Mouse (Mus musculus) liver, embryonic 14.5 days (tissue): ENCODE data around the gene Scgb2a2. TPM values are rescaled to one million over a fixed set of nuclear protein-coding genes. Genes with fewer than 3 reads are reported as not detected.
"Not testable (repeated sequence)": the region's sequence is repeated elsewhere in the genome, so short reads cannot be mapped to it uniquely, and the experiment has no call there.

Source experiments
- ATAC-seq: fragments of 200-750 bp; cut with Nextera tagmentation; 2 replicates; pipeline ENCODE4 v1.8.0; 2017; ENCODE audit warnings: moderate number of reproducible peaks, mild to moderate bottlenecking, moderate library complexity; ENCODE audit not compliant: insufficient read depth
- DNase-seq, 3 experiments: peaks; one replicate each; pipeline ENCODE4 v3.0.0-alpha.2; 2012 to 2013; ENCODE audit warnings: low read depth in 3 of 3, low spot score in 3 of 3
- H3K27ac ChIP-seq: fragments of 300-500 bp; sonication (generic); 2 replicates; pipeline ENCODE4 v1.5.1; 2014; ENCODE audit warnings: moderate library complexity, mild to moderate bottlenecking, control low read depth, inconsistent platforms
- H3K27me3 ChIP-seq: fragments of 300-500 bp; sonication (generic); 2 replicates; pipeline ENCODE4 v1.6.1; 2014; ENCODE audit warnings: mild to moderate bottlenecking, low read length, moderate library complexity; ENCODE audit not compliant: control insufficient read depth, insufficient read depth
- H3K36me3 ChIP-seq: fragments of 300-500 bp; sonication (generic); replicated peaks from 2 replicates; pipeline ENCODE4 v1.6.1; 2014; ENCODE audit warnings: low read depth; ENCODE audit not compliant: control insufficient read depth, insufficient read depth
- H3K4me1 ChIP-seq, 2 experiments: fragments of 200-500 bp in 1 of 2; fragments of 300-500 bp in 1 of 2; sonication (generic) in 1 of 2; replicated peaks; 2 replicates each; pipeline ENCODE4 v1.6.1; 2012 to 2014; ENCODE audit warnings: antibody characterized with exemption in 1 of 2, inconsistent platforms in 1 of 2, low read length in 1 of 2; ENCODE audit not compliant: control insufficient read depth in 2 of 2, insufficient read depth in 2 of 2
- H3K4me2 ChIP-seq: fragments of 300-500 bp; sonication (generic); 2 replicates; pipeline ENCODE4 v1.6.1; 2014; ENCODE audit warnings: low read depth, mild to moderate bottlenecking, control low read depth, moderate library complexity
- H3K4me3 ChIP-seq, 2 experiments: fragments of 200-500 bp in 1 of 2; fragments of 300-500 bp in 1 of 2; sonication (generic) in 1 of 2; 2 replicates each; pipeline ENCODE4 v1.5.1; 2012 to 2014; ENCODE audit warnings: low read depth in 2 of 2, low read length in 2 of 2, mild to moderate bottlenecking in 2 of 2, control low read depth in 1 of 2, inconsistent platforms in 1 of 2, moderate library complexity in 1 of 2; ENCODE audit not compliant: insufficient read depth in 1 of 2
- H3K9ac ChIP-seq: fragments of 300-500 bp; sonication (generic); replicated peaks from 2 replicates; pipeline ENCODE4 v1.6.1; 2014; ENCODE audit warnings: mild to moderate bottlenecking, control low read depth, moderate library complexity
- H3K9me3 ChIP-seq: fragments of 300-500 bp; sonication (generic); 2 replicates; pipeline ENCODE4 v1.6.1; 2016; ENCODE audit warnings: low read length, mixed read lengths; ENCODE audit not compliant: control insufficient read depth
- CTCF ChIP-seq: IDR thresholded peaks from 2 replicates; pipeline ENCODE4 v1.5.1; 2016; ENCODE audit warnings: antibody characterized with exemption, low read depth, control low read depth
- EP300 ChIP-seq: IDR thresholded peaks from 2 replicates; pipeline ENCODE4 v1.6.1; 2016; ENCODE audit warnings: antibody characterized with exemption, low read depth
- WGBS: fragments of 180-500 bp; shearing (Covaris S2); extraction: QIAGEN DNeasy Blood & Tissue Kit; methylation state at CpG from one replicate; pipeline ENCODE4 v1.1.7; 2014; ENCODE audit not compliant: insufficient replicate concordance; 5-methylcytosine and 5-hydroxymethylcytosine counted together
- microRNA-seq: library from miRNA; unstranded; fragments of <30 nt; microRNA quantifications from one replicate; pipeline ENCODE4, GENCODE M21; 2016
- polyA plus RNA-seq, 2 experiments: library from polyadenylated mRNA; depleted of rRNA in 1 of 2; stranded (reverse) in 1 of 2; unstranded in 1 of 2; fragments of >200 nt; fragmentation: Nextera tagmentation in 1 of 2; extraction: Ambion mirVana in 1 of 2; gene quantifications; 2 replicates each; pipeline versions ENCODE4 v1.2.1 to v1.2.3; 2012 to 2014

The Scgb2a2 gene
- polyA plus RNA-seq, 2 experiments = not detected

GRCm38 (mm10) chr19:9896067-9896466 is 48.7 kb downstream of the Scgb2a2 start:
- Histone ChIP-seq H3K27me3 (no peaks in the 10 kb centered on the region), H3K4me1 (peaks cover 32 to 39% of the 10 kb centered on the region in 2 experiments), H3K36me3 (peaks cover 66% of the 10 kb centered on the region), H3K9ac (no peak overlapping the region), H3K9me3 (no peaks in the 10 kb centered on the region), H3K4me3 (peak overlapping the region; percentile 4 to 97; a peak in 1 of 4 replicates), H3K27ac (peak overlapping the region; percentile 2; the same call in 1 of the 2 replicates), H3K4me2 (peak overlapping the region; percentile 99)
- 47% methylated on average over 5 of the region's 5 CpGs for whole genome bisulfite sequencing
- ATAC-seq (no peak), DNase-seq (no peak)
- TF ChIP-seq EP300 (no peak), CTCF (no peak)

GRCm38 (mm10) chr19:9898339-9899066 is 51.1 kb downstream of the Scgb2a2 start:
- peaks cover 41% of the 10 kb centered on the region for H3K36me3 ChIP-seq
- TF ChIP-seq CTCF (no peak), EP300 (no peak)
- H3K27me3 ChIP-seq = no peaks in the 10 kb centered on the region
- no peak; the same call in 1 of the 2 replicates for ATAC-seq
- H3K4me1 ChIP-seq = peaks cover 34 to 42% of the 10 kb centered on the region in 2 experiments
- WGBS = 6% methylated on average over 17 of the region's 17 CpGs
- no peak for DNase-seq
- H3K27ac ChIP-seq = peak overlapping the region; percentile 84
- H3K9me3 ChIP-seq = no peaks in the 10 kb centered on the region
- H3K4me2 ChIP-seq = peak overlapping the region; percentile 99
- peak overlapping the region; percentile 89 to 97 for H3K4me3 ChIP-seq
- peak overlapping the region; percentile 98 for H3K9ac ChIP-seq

- ATAC-seq = peak; percentile 95
- Histone ChIP-seq H3K9me3 (no peaks in the 10 kb centered on the region), H3K36me3 (peaks cover 34% of the 10 kb centered on the region), H3K4me2 (peak within 1 kb of the TSS; percentile 99), H3K4me3 (peak within 1 kb of the TSS; percentile 89 to 97), H3K4me1 (peaks cover 34 to 42% of the 10 kb centered on the region in 2 experiments), H3K27ac (peak within 1 kb of the TSS; percentile 89), H3K27me3 (no peaks in the 10 kb centered on the region), H3K9ac (peak within 1 kb of the TSS; percentile 98)
- TF ChIP-seq CTCF (no peak), EP300 (no peak; the same call in none of the 2 replicates)
- WGBS = under 1% methylated on average over 58 of the region's 58 CpGs
- DNase-seq = peak; percentile 99 to 100 (median 99)
Measured at GRCm38 (mm10) chr19:9899072-9899779, 51.9 kb downstream of the Scgb2a2 start, which contains the start of gene Incenp. Gene Incenp, minus strand, starts transcription at chr19:9899551.

- H3K27ac ChIP-seq = peak overlapping the region; percentile 89
- 7% methylated on average over 10 of the region's 10 CpGs for WGBS
- H3K9ac ChIP-seq = peak overlapping the region; percentile 68
- TF ChIP-seq CTCF (no peak), EP300 (0 out of 2 replicates have a peak, but pooled peaks have one; percentile 22)
- no peaks in the 10 kb centered on the region for H3K9me3 ChIP-seq
- H3K4me1 ChIP-seq = peaks cover 34 to 40% of the 10 kb centered on the region in 2 experiments
- no peaks in the 10 kb centered on the region for H3K27me3 ChIP-seq
- peak overlapping the region; percentile 88 to 97 for H3K4me3 ChIP-seq
- H3K4me2 ChIP-seq = peak overlapping the region; percentile 72
- peak; percentile 58 for ATAC-seq
- no peak for DNase-seq
- H3K36me3 ChIP-seq = peaks cover 29% of the 10 kb centered on the region
Measured at GRCm38 (mm10) chr19:9899780-9900146, 52.4 kb downstream of the Scgb2a2 start.

- peaks cover 19% of the 10 kb centered on the region for H3K36me3 ChIP-seq
- 90% methylated on average over 2 of the region's 2 CpGs for WGBS
- ATAC-seq, H3K9me3 ChIP-seq, DNase-seq, H3K27me3 ChIP-seq: not testable (repeated sequence)
- H3K27ac ChIP-seq = peak overlapping the region; percentile 89
- peak overlapping the region in 1 of 2 experiments; percentile 97; a peak in 2 of 4 replicates for H3K4me3 ChIP-seq
- peaks cover 32 to 33% of the 10 kb centered on the region in 2 experiments for H3K4me1 ChIP-seq
- H3K9ac ChIP-seq = peak overlapping the region; percentile 68
- peak overlapping the region; percentile 72 for H3K4me2 ChIP-seq
Measured at GRCm38 (mm10) chr19:9900696-9901095, 53.3 kb downstream of the Scgb2a2 start.

Small RNA genes within 50 kb of the gene (microRNA-seq; reads per million reads assigned to microRNA genes)
- not detected for gene Gm22369

Other genes starting within 250 kb of the Scgb2a2 start
- 51.1 and 69.7 TPM in 2 replicates for gene Incenp, start 52.0 kb downstream of the Scgb2a2 start, polyA plus RNA-seq (2012; rRNA removed)
- 72.0 and 86.3 TPM in 2 replicates for gene Incenp, start 52.0 kb downstream of the Scgb2a2 start, polyA plus RNA-seq (2014; fragmentation: Nextera tagmentation; extraction: Ambion mirVana)
- 1,645 and 1,653 TPM in 2 replicates for gene Fth1, start 133.0 kb downstream of the Scgb2a2 start, polyA plus RNA-seq (2012; rRNA removed)
- 3,787 and 3,976 TPM in 2 replicates for gene Fth1, start 133.0 kb downstream of the Scgb2a2 start, polyA plus RNA-seq (2014; fragmentation: Nextera tagmentation; extraction: Ambion mirVana)
- gene Best1, start 154.1 kb downstream of the Scgb2a2 start, polyA plus RNA-seq (2012; rRNA removed) = 0.08 TPM in 1 of 2 replicates, not detected in the other
- gene Best1, start 154.1 kb downstream of the Scgb2a2 start, polyA plus RNA-seq (2014; fragmentation: Nextera tagmentation; extraction: Ambion mirVana) = 0.09 and 0.10 TPM in 2 replicates
- gene Rab3il1, start 154.1 kb downstream of the Scgb2a2 start, polyA plus RNA-seq (2012; rRNA removed) = 116 and 122 TPM in 2 replicates
- 240 and 255 TPM in 2 replicates for gene Rab3il1, start 154.1 kb downstream of the Scgb2a2 start, polyA plus RNA-seq (2014; fragmentation: Nextera tagmentation; extraction: Ambion mirVana)
- gene Fads3, start 194.0 kb downstream of the Scgb2a2 start, polyA plus RNA-seq (2012; rRNA removed) = 8.2 and 8.3 TPM in 2 replicates
- 4.4 and 5.1 TPM in 2 replicates for gene Fads3, start 194.0 kb downstream of the Scgb2a2 start, polyA plus RNA-seq (2014; fragmentation: Nextera tagmentation; extraction: Ambion mirVana)